ENCODE assay signal across 9 mouse cellular contexts in the genomic region with DNA sequence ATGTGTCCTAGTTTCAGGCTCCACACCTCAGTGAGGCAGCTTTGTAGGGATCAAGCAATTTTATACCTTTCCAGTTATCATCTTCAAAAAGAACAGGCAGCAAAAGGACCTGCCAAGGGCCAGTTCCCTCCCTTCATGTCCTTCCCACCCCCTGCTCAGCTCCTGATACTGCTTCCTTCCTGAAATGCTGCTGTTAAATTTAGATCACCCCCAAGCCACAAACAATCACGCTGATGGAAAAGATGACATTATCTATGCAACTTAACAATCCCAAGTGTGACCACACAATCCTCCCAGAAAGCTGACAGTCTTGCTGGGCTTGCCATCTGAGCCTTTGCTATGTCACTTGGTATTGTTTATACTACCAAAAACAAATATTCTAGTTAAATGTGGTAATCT. TPM values are rescaled to one million over a fixed set of nuclear protein-coding genes. Genes with fewer than 3 reads are reported as not detected.
A peak's percentile ranks its signal among the peaks of the same experiment; 100 is the strongest.
DNase-seq lines count a peak whose midpoint lies in the region; ATAC-seq and TF ChIP-seq lines count a peak whose summit lies in the region.
"Had no signal": no experiment of that assay in that cellular context is flagged by ENCODE, and none has a peak within 500 bp of the region (broad histone marks: within the 10 kb centered on the region; RNA-seq: fewer than 3 reads in every experiment).

No protein-coding gene starts in this region.

- H3K27ac ChIP-seq in liver, adult 2 months (replicated peaks; ENCODE audit: insufficient read depth, low read depth, low read length) = peak overlapping the region; percentile 56
- peak overlapping the region; percentile 46; the same call in 1 of the 2 replicates for H3K27ac ChIP-seq in heart, embryonic 12.5 days (ENCODE audit: poor library complexity, severe bottlenecking)
- H3K27ac ChIP-seq in lung, embryonic 15.5 days = peak overlapping the region; percentile 34

- no peaks in the 10 kb centered on the region for H3K9me3 ChIP-seq in heart, embryonic 12.5 days (replicated peaks)
- H3K9me3 ChIP-seq in lung, embryonic 15.5 days = no peaks in the 10 kb centered on the region

- peaks cover 40% of the 10 kb centered on the region for H3K79me2 ChIP-seq in liver, adult 2 months (ENCODE audit: control insufficient read depth, insufficient read depth, low read length)

- H3K9ac ChIP-seq in liver, adult 2 months (ENCODE audit: low read depth, low read length) = no peak overlapping the region
- H3K9ac ChIP-seq in heart, embryonic 12.5 days = peak overlapping the region; percentile 39; the same call in 1 of the 2 replicates
- H3K9ac ChIP-seq in lung, embryonic 15.5 days = no peak overlapping the region

- ATAC-seq in heart, embryonic 12.5 days (ENCODE audit: insufficient number of reproducible peaks, low FRiP score) = no peak
- no peak for ATAC-seq in lung, embryonic 15.5 days (ENCODE audit: borderline replicate concordance, extremely low read depth, low FRiP score, low TSS enrichment)

- no peak for TF ChIP-seq POLR2A in liver, adult 2 months (IDR thresholded peaks at IDR 0.05; ENCODE audit: extremely low read depth, insufficient read depth, low read length)

- H3K36me3 ChIP-seq in liver, adult 2 months (ENCODE audit: control insufficient read depth, insufficient read depth, low read length) = no peaks in the 10 kb centered on the region
- peaks cover 30% of the 10 kb centered on the region for H3K36me3 ChIP-seq in heart, embryonic 12.5 days
- peaks cover 5% of the 10 kb centered on the region; the same call in 1 of the 2 replicates for H3K36me3 ChIP-seq in lung, embryonic 15.5 days

- no peaks in the 10 kb centered on the region for H3K27me3 ChIP-seq in liver, adult 2 months (ENCODE audit: control insufficient read depth, insufficient read depth, low read length)
- no peaks in the 10 kb centered on the region for H3K27me3 ChIP-seq in heart, embryonic 12.5 days (replicated peaks)
- no peaks in the 10 kb centered on the region for H3K27me3 ChIP-seq in lung, embryonic 15.5 days

- peak overlapping the region; percentile 11 for H3K4me2 ChIP-seq in heart, embryonic 12.5 days
- no peak overlapping the region for H3K4me2 ChIP-seq in lung, embryonic 15.5 days

- no peak for TF ChIP-seq CTCF in liver, adult 2 months (IDR thresholded peaks at IDR 0.05; ENCODE audit: low read depth, low read length)

- no peak overlapping the region for H3K4me3 ChIP-seq in liver, adult 2 months (ENCODE audit: insufficient read depth, low read depth, low read length)
- no peak overlapping the region for H3K4me3 ChIP-seq in heart, embryonic 12.5 days
- no peak overlapping the region for H3K4me3 ChIP-seq in lung, embryonic 15.5 days

- 45% methylated on average over 1 of the region's 1 CpGs for WGBS in liver, adult 2 months
- 5% methylated on average over 1 of the region's 1 CpGs for WGBS in heart, embryonic 12.5 days
- WGBS in lung, embryonic 15.5 days = 62% methylated on average over 1 of the region's 1 CpGs

- DNase-seq in liver, adult 2 months (ENCODE audit: extremely low read depth, low read depth, low spot score) = no peak
- DNase-seq in liver = no peak
- DNase-seq in frontal cortex, postnatal 14 days (ENCODE audit: low spot score in 2 of 2) = no peak
- DNase-seq in embryo, embryonic 10 days (ENCODE audit: low spot score) = no peak
- DNase-seq in layer of hippocampus, postnatal 14 days (ENCODE audit: low spot score in 2 of 2) = no peak
- DNase-seq: right cerebral cortex, postnatal 4 days had no signal

- peaks cover 30% of the 10 kb centered on the region for H3K4me1 ChIP-seq in liver, adult 2 months (ENCODE audit: control insufficient read depth, insufficient read depth, low read length)
- peaks cover 49% of the 10 kb centered on the region for H3K4me1 ChIP-seq in heart, embryonic 12.5 days (replicated peaks)
- H3K4me1 ChIP-seq in lung, embryonic 15.5 days = peaks cover 23% of the 10 kb centered on the region

RNA-seq across cellular contexts. Expression of a gene that starts 5.7 kb away (rescaled TPM):
- total RNA-seq in liver, adult 2 months (2014; rRNA removed) = 6.1 and 7.2 TPM in 2 replicates
- 22.8 and 24.1 TPM in 2 replicates for polyA plus RNA-seq in liver, adult 2 months (2012; rRNA removed)
- polyA plus RNA-seq in heart, embryonic 12.5 days (2016; fragmentation: Nextera tagmentation; extraction: Ambion mirVana) = 17.1 and 18.1 TPM in 2 replicates
- 25.6 and 27.4 TPM in 2 replicates for polyA plus RNA-seq in lung, embryonic 15.5 days (2015; fragmentation: Nextera tagmentation; extraction: Ambion mirVana)
- total RNA-seq in layer of hippocampus, postnatal 14 days (2021) = 10 to 100 TPM; 48.6 to 52.2 TPM

RNA-seq across cellular contexts. Expression of a gene that starts 30.9 kb away (rescaled TPM):
- total RNA-seq in liver, adult 2 months (2014; rRNA removed) = 11.5 and 16.0 TPM in 2 replicates
- 51.6 and 52.5 TPM in 2 replicates for polyA plus RNA-seq in liver, adult 2 months (2012; rRNA removed)
- 69.8 and 72.1 TPM in 2 replicates for polyA plus RNA-seq in heart, embryonic 12.5 days (2016; fragmentation: Nextera tagmentation; extraction: Ambion mirVana)
- polyA plus RNA-seq in lung, embryonic 15.5 days (2015; fragmentation: Nextera tagmentation; extraction: Ambion mirVana) = 62.7 and 65.0 TPM in 2 replicates
- total RNA-seq in layer of hippocampus, postnatal 14 days (2021) = 100 to 1,000 TPM; 160 to 168 TPM

RNA-seq across cellular contexts. Expression of a gene that starts 30.9 kb away (rescaled TPM):
- total RNA-seq in liver, adult 2 months (2014; rRNA removed) = 1.2 TPM in 1 of 2 replicates, not detected in the other
- 0.04 TPM in 1 of 2 replicates, not detected in the other for polyA plus RNA-seq in liver, adult 2 months (2012; rRNA removed)
- polyA plus RNA-seq in heart, embryonic 12.5 days (2016; fragmentation: Nextera tagmentation; extraction: Ambion mirVana) = 0.36 and 1.2 TPM in 2 replicates
- polyA plus RNA-seq in lung, embryonic 15.5 days (2015; fragmentation: Nextera tagmentation; extraction: Ambion mirVana) = 0.51 TPM in 1 of 2 replicates, not detected in the other
- not detected for total RNA-seq in layer of hippocampus, postnatal 14 days (2021)
- polyA plus RNA-seq: intestine, embryonic 14.5 days had no signal

RNA-seq across cellular contexts. Expression of a gene that starts 33.2 kb away (rescaled TPM):
- total RNA-seq in liver, adult 2 months (2014; rRNA removed) = 0.07 and 0.09 TPM in 2 replicates
- polyA plus RNA-seq in liver, adult 2 months (2012; rRNA removed) = 0.24 and 0.92 TPM in 2 replicates
- polyA plus RNA-seq in heart, embryonic 12.5 days (2016; fragmentation: Nextera tagmentation; extraction: Ambion mirVana) = 0.19 and 0.40 TPM in 2 replicates
- polyA plus RNA-seq in lung, embryonic 15.5 days (2015; fragmentation: Nextera tagmentation; extraction: Ambion mirVana) = 0.35 and 0.40 TPM in 2 replicates
- 1 to 10 TPM; 1.8 to 2.3 TPM for total RNA-seq in layer of hippocampus, postnatal 14 days (2021)

RNA-seq across cellular contexts. Expression of a gene that starts 38.5 kb away (rescaled TPM):
- not detected in 2 replicates for total RNA-seq in liver, adult 2 months (2014; rRNA removed)
- not detected in 2 replicates for polyA plus RNA-seq in liver, adult 2 months (2012; rRNA removed)
- 0.08 and 0.17 TPM in 2 replicates for polyA plus RNA-seq in heart, embryonic 12.5 days (2016; fragmentation: Nextera tagmentation; extraction: Ambion mirVana)
- polyA plus RNA-seq in lung, embryonic 15.5 days (2015; fragmentation: Nextera tagmentation; extraction: Ambion mirVana) = 0.09 TPM in 1 of 2 replicates, not detected in the other
- total RNA-seq in layer of hippocampus, postnatal 14 days (2021) = under 1 TPM in 1 of 2 experiments, not detected in 1; 0.14 TPM
